Mouse (Mus musculus): Measurements from ENCODE around the gene Ttll4.

Ttll4 gene

DNA sequence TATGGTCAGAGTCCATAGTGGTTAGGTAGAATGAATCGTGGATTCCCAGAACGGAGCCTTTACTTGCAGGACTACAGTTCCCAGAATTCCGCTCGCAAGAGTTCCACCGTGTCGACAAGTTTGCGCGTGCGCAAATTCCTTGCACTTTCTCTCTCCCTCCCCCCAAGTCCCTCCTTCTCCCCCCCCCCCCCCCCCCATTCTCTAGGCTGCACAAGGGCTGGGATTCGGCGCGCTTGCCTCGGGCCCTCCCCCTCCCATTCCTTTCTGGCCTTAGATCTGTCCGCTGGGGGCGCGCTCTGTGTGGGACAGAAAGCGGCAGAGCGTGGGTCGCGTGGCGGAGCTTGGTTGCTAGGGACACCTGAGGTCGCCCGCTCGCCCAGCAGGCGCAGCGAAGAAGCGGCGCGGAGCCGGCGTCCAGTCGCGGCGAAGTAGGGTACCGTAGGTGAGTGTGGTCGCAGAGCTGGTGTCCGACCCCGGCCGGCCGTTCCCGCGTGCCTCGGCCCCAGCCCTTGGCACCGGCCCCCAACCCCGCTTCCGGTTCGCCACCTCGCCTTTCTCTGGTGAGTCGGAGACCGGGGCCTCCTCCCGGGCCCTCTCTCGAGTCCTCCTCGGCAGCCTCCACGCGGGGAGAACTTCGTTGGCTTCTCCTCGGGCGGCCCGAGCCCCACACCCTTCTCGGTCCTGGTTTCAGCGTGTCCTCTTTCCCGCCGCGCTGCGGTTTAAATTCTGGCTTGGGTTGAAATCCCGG lies at the start of gene Ttll4:
Ttll4 (plus strand) TSS at position 298 of the 748 bp plus-strand sequence.
- peak; percentile 95 to 97 for DNase-seq

DNA sequence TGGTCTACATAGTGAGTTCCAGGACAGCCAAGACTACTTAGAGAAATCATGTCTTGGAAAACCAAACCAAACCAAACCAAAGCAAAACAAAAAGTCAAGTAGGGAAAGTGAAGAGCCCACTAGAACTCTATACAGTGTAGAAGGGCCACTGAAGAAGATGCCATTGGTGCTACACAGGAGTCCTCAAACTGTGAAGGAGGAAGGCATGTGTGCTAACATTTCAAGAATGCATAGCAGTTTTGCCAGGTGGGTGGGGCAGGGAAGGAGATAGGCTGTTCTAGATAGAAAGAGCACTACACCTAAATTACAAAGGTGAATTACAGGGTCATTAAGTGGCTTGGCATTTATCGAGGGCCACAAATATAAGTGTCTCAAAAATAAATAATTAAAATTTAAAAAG lies 37.4 kb upstream of the Ttll4 start:
- DNase-seq = peak; percentile 41 to 54

DNA sequence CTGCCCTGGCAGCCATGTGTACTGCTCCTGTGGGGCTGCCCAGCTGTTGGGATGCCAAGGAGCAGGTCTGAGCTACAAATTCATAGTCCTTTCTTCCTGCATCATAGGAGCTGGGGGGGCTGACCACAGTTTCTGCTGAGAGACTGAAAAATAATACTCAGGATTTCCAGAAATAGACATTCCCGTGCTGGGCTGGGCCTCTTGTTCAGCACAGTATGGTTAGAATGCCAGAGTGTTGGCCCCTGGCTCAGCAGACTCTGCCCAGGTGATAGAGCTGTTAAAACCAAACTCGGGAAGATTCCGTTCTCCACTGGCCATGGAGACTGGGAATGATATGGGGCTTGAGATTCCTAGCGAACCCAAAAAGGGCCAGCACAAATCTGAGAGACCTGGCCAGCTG lies 35.5 kb upstream of the Ttll4 start:
- DNase-seq = no peak

DNA sequence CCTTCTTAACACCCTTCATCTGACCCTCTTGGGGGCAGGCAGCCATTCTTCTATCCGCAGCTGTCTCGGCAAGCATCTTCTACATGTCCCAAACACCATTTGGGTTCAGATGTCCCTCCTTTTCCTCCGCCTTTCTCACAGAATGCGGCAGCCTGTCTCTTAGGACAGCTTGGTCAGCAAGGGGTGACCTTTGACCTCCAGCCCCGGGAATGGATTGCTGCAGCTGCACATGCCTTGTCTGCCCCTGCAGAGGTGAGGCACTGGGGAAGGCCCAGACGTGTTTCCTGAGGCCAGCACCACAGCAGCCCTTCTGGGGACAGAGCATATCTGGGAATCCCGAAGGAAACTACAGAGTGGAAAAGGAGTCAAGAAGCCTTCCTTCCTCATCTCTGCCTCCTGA lies 33.5 kb upstream of the Ttll4 start:
- peak in 1 of 2 experiments; percentile 39 for DNase-seq

DNA sequence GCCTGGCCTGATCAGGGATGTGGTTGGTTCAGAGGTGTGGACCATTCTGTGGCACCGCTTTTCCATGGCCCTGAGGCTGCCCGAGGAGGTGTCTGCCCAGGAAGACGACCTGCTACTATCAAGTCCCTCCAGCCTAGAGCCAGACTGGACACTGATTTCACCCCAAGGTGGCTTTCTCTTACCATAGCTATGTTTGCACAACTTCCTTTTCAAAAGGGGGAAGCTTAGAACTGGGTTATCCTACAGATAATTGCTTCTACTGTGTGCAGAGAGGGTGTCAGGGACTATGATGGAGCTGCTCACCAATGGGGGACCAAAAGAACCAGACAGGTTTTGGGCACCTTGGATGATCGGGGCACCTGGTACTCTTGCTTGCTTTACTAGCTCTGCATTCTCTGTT lies 28.8 kb upstream of the Ttll4 start:
- DNase-seq = no peak

DNA sequence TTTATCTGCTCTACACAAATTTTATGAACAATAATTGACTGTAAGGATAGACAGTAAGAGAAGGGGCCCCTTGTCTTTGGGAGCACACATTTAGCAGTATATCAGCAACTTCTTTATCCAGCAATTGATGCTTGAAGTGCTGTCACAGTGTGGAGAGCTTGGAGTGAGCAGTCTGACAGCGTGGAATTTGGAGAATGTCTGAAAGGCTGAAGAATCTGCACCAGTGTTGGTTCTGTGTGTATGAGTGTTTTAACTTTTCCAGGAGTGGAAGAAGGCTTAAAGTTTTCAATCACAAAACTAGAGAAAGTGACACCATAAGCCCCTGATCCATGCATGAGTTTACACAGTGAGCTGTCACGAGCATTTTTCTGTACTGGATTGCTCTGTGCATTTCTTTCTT lies 18.0 kb upstream of the Ttll4 start:
- DNase-seq = no peak

DNA sequence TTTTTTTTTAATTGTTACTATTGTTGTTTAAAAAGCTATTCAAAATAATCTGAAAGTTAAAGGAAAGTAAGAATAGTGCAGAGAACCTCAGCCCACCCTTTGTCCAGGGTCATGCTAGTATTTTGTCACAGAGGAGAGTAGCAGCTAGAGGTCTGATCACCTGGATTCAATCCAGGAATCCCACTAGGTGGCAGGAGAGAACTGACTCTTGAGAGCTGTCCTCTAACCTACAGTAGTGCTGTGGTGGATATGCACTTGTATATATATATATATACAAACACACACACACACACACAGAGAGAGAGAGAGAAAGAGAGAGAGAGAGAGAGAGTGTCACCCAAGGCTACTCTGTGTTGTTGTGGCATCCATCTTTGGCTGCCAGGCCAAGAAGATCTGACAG lies 17.6 kb upstream of the Ttll4 start:
- no peak for DNase-seq

DNA sequence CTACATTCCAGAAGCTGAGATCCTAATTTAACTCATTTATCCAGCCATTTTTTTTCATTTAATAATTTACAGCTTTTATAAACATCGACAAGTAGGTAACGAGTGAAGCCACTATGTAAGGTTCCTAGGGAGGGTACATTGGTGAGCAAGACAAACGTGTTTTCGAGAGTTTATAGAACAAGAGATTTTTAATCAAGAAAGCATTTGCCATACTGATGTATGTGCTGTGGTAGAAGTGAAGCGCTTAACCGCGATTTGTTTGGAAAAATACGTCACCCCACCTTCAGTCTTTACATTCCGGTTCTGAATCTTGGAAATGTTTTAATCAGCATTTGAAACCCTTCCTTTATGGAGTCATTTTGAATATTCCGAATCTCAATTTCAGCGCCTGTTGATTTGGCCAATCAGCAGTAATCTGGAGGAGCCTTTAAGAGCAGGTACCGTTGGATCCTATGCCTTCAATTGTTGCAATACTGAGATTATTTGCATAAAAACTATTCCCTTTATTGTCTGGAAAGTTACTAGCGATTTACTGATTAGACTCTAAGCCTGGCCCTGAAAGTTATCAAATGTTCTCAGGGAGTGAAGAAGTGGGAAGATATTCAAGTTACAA lies 814 bp downstream of the Ttll4 start:
- no peak for DNase-seq

DNA sequence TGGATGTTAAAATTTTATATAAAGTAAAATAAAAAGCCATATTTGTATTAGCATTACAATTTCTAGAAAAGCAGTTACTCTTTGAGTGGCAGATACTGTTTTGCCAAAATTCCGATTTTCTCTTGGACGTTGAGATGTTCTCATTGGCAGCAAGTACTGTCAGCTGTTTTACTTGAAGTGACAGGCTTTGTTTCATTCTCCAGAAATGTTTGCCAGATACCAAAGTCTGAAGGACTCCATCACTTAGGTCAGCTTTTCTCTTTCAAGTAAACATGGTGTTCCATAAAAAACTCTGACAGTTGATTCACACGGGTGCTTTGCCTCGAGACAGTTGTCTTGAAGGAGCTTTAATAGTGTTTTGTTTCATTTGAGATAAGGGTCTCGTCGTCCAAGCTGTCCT lies 3.6 kb downstream of the Ttll4 start:
- no peak for DNase-seq

DNA sequence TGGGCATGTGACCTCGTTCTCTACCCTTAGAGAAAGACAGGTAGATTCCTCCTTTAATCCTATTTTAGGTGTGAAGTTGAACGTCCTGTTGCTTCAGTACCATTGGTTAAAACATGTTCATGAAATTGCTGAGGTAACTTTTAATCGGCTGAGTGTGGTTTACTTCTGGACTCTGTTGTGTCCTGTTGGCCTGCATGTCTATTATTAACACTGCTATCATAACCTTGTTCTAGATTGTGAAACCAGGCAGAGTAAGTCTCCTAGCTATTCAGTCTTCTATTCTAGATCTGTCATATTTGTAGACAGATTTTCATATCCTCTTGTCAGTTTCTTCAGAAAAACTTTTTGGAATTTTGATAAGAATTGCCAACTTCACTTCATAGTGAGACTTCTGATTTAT lies 6.8 kb downstream of the Ttll4 start:
- no peak for DNase-seq

DNA sequence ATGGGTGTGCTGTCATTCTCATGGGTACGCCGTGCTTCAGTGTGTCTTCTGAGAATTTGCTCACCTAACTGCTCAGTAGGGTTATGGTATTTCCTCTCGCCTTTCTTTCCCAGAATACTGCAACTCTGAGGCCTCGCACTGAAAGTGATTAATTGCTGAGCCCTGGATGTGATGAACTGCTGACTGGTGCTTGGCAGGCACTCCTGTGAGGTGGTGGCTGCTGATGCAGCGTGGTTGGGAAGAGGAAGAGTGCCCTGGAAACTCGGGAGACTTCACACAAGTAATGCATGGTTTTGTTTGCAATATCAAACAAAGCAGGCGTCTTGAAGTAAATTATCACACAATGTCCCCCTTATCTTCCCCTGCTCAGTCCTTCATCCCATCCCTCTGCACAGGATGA lies 11.2 kb downstream of the Ttll4 start:
- no peak for DNase-seq

DNA sequence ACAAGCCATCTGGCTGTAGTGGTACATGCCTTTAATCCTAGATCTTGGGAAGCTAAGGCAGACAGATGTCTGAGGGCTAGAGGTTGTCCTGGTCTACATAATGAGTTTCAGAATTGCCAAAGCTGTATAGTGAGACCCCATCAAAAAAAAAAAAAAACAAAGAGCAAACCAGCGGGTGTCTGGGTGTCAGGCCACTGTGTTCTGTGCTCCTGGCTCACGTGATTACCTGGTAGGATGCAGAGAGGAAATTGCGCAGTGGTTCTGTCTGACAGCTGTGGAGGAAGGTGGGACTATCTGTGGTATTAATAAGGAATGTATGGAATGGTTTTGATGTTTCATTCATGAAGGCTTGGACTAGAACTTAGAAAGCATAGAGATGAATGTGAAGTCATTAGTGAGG lies 15.3 kb downstream of the Ttll4 start:
- no peak for DNase-seq

DNA sequence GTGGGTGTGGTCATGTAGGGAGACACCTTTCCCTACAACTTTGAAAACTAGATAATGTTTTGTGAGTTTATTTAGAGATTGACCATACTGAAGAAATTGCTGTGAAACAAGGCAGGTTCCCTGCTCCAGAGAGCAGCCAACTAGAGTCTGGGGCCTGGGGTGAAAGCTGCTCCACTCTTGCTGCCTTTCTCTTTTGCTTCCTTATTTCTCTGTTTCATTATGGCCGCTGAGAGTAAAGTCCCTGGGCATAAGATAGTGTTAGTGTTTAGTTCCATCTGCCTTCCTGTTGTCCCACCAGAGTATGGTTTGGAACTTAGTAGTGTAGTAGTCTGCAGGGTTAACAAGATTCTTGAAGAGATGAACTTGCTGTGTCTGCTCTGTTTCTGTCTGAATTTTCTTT lies 16.3 kb downstream of the Ttll4 start:
- DNase-seq = no peak

DNA sequence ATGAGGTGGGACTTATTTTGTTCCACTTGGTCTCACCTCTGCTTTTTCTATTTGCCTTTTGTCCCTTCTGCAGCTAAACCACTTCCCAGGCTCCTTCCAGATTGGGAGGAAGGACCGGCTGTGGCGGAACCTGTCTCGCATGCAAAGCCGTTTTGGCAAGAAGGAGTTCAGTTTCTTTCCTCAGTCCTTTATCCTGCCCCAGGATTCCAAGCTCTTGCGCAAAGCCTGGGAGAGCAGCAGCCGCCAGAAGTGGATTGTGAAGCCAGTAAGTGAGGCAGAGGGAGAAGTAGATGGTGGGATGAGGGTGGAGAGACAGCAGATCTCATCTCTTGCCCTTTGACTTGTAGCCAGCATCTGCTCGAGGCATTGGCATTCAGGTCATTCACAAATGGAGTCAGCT lies 25.6 kb downstream of the Ttll4 start:
- no peak for DNase-seq

DNA sequence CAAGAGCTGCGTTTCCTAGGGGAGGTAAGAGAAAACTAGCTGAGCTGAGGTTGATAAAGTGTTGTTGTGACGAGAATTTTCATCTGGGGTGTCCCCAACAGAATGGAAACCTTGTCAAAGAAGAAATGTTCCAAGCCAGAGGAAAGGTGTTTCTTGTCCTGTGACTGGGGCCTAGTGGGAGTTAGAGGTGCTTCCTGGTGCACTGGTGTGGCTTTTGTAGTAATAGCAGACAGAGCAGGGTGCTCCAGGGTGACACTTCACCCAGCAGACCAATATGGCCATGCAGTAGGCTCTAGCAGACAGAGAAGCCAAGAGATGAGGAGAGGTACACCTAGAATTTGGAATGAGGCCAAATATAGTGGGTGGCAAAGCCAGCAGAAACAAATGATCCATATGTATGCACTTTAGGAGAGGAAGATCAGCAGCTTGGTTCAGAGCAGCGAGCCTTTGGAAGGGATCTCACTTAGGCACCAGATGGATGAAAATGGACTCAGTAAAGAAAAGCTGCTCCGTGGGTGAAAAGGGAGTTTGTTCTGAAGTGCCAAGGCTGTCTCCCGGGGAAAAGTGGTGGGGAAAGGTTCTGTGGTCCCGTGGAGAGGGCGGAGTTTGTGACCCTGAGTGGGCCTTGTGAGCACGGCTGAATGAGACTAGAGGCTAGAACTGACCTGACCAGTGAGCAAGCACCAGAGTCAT lies 32.5 kb downstream of the Ttll4 start:
- DNase-seq = no peak

DNA sequence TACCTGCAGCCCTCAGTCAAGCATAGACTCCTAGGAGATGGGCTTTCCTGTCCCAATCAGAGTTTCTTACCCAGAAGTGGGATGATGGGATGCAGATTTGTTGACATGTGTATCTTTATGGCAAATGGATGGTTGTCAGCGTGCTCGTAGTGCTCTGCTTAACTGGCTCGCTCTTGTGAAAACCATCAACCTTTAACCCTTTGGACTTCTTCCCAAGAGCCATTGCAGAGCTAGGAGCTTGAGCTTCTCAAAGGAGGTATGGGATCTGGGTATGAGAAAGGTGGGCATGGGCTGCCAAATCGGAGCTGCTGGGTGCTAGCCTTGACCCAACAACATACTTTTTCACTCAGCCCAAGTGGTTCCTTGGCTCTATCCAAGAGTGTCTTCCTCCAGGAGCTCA lies 34.3 kb downstream of the Ttll4 start:
- no peak for DNase-seq

DNA sequence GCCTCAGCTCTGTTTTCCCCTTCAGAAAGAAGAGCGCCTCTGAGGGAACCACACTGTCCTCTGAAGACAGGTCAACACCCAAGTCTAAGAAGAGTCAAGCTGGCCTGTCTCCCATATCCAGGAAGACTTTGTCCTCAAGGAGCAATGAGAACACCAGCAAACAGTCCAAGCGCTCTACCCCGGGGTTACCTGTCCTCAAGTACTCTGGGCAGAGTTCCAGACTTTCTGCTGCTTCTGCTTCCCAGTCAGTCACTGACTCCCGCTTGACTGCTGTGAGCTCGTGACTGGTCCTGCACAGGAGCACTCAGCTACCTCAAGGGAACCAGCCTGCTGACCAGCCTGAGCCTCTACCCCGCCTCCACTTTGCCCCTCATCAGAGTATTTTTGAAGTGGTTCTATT lies 35.9 kb downstream of the Ttll4 start:
- DNase-seq = peak; percentile 32 to 37

DNA sequence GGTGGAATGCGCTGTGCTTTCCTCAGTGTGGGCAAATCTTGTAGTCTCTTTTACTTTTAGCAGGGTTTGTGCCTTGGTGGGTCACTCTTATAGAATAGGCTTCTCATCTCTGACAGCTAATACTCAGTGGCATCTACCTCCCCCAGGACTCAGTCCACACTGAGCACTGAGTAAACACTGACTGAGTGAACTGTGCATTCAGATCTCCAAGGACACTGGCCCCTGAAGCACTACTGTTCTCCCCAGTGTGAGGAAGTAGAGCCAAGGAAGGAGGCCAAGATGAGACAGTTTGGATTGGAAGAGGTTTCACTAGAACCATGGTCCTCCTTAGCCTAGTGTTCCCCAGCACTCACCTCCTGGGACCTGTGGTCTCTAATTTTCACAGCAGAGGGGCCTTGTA lies 36.8 kb downstream of the Ttll4 start:
- DNase-seq = no peak

DNA sequence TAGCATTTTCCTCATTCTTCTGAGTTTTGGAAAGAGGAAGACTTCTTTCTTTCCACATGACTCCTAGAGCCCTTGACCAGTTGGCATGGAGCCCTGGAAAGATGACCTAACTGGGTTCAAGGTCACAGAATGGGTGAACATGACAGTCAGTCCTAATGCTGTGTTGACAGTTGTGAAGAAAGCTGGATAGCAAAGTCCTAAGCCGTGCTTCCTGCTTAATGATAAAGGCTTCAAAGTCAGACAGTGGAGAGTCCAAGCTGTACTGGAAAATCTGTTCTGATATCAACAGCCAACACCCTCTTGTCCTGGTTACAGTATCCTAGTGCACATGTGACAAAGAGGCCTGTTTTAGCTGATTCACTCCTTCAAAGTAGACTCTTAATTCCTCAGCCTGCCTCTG lies 37.2 kb downstream of the Ttll4 start:
- DNase-seq = peak; percentile 29 to 47

DNA sequence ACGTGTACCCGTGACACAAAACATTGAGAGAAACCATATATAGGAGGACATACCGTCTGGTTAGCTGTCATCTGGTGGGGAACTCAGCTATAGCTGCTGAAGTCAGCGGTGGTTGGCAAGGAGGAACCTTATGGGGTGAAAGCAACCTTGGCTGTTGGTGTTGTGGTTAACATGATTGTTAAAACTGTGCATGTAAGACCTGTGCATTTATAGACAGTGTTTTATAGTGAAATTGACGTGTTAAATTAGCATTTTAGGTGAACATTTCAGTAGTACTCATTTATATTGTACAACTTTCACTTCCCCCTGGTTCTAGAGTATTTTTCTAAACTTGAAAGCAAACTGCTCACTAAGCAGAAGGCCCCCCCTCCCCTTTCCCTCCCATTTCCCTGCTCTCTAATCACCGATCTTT lies 40.6 kb downstream of the Ttll4 start:
- DNase-seq = no peak

DNA sequence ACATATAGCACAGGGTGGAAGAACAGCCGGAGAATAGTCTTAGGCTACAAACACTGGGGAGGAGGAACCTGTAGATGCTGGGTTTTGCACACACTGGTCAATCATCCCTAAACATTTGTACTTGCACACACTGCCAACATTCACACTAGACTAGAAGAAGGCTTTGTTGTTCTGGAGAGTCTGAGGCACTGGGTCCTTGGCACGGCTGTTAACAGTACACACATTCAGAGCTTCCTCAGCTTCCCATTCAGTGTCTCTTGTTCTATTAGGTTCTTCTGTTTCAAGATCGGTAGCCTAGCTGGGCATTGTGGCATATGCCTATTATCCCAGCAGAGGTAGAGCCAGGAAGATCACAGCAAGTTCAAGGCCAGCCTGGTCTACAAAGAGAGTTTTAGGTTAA lies 42.6 kb downstream of the Ttll4 start:
- no peak for DNase-seq

DNA sequence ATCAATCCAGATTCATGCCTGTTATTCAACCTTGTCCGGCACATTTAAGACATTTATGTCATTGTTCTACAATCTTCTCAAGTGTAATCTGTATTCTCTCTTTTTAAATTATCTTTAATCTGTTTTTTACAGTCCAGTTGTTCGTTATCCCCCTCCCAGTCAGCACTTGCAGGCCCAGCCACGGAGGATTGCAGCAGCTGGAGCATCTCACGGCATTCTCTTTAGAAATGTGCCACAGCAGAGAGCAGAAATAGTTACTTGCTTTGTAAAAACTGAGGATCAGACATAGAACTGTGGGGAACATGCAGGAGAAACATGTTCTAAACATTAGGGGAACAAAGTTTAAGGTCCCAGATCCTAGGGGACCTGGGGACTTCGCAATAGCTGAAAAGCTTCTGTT lies 43.5 kb downstream of the Ttll4 start:
- peak; percentile 17 to 52 for DNase-seq

DNA sequence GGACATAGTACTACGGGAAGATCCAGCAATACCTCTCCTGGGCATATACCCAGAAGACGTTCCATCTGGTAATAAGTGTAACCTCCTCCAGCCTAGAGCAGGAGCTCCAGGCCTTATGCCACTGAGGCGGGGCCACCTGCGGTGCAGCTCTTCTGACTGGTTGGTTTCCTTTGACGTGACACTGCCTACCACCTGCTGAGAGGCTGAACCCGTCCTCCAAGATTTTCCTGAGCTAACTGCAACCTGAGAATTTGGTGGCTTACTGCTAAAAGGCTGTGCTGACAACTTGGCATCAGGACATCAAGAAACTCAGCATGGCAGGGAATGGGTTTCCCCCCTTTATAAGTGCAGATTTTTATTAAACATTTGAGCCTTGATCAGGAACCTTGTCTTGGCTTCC lies 48.0 kb downstream of the Ttll4 start:
- no peak for DNase-seq

DNA sequence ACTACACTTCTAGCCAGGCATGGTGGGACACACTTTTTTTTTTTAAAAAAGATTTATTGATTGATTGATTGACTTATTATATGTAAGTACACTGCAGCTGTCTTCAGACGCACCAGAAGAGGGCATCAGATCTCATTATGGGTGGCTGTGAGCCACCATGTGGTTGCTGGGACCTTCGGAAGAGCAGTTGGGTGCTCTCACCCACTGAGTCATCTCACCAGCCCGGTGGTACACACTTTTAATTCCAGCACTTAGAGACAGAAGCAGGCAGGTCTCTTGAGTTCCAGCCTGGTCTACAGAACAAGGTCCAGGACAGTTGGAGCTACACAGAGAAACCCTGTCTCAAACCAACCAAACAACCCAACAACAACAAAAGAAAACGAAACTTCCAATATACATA lies 50.5 kb downstream of the Ttll4 start:
- DNase-seq = no peak

All from lung, postnatal 4 days (tissue).